Mouse (Mus musculus) heart, embryonic 12.5 days (tissue): ENCODE data around the gene Crlf1. TPM values are rescaled to one million over a fixed set of nuclear protein-coding genes. Genes with fewer than 3 reads are reported as not detected.
"Not testable (repeated sequence)": the region's sequence is repeated elsewhere in the genome, so short reads cannot be mapped to it uniquely, and the experiment has no call there.

ENCODE experiments used
- ATAC-seq: fragments of 200-750 bp; cut with Nextera tagmentation; 2 replicates; pipeline ENCODE4 v1.8.0; 2017; ENCODE audit warnings: moderate TSS enrichment, moderate library complexity; ENCODE audit not compliant: insufficient number of reproducible peaks, low FRiP score
- H3K27ac ChIP-seq: fragments of 300-500 bp; sonication (generic); 2 replicates; pipeline ENCODE4 v1.5.1; 2016; ENCODE audit warnings: mild to moderate bottlenecking, moderate library complexity; ENCODE audit not compliant: poor library complexity, severe bottlenecking
- H3K27me3 ChIP-seq: fragments of 300-500 bp; sonication (generic); replicated peaks from 2 replicates; pipeline ENCODE4 v1.6.1; 2016; ENCODE audit warnings: mild to moderate bottlenecking, moderate library complexity
- H3K36me3 ChIP-seq: fragments of 300-500 bp; sonication (generic); 2 replicates; pipeline ENCODE4 v1.6.1; 2016; ENCODE audit warnings: mild to moderate bottlenecking, moderate library complexity
- H3K4me1 ChIP-seq: fragments of 300-500 bp; sonication (generic); replicated peaks from 2 replicates; pipeline ENCODE4 v1.6.1; 2016; ENCODE audit warnings: mild to moderate bottlenecking
- H3K4me2 ChIP-seq: fragments of 300-500 bp; sonication (generic); 2 replicates; pipeline ENCODE4 v1.6.1; 2016; ENCODE audit warnings: mild to moderate bottlenecking, moderate library complexity
- H3K4me3 ChIP-seq: fragments of 300-500 bp; sonication (generic); 2 replicates; pipeline ENCODE4 v1.5.1; 2016; ENCODE audit warnings: mild to moderate bottlenecking
- H3K9ac ChIP-seq: fragments of 300-500 bp; sonication (generic); 2 replicates; pipeline ENCODE4 v1.6.1; 2016; ENCODE audit warnings: mild to moderate bottlenecking, moderate library complexity
- H3K9me3 ChIP-seq: fragments of 300-500 bp; sonication (generic); replicated peaks from 2 replicates; pipeline ENCODE4 v1.6.1; 2016; ENCODE audit warnings: mild to moderate bottlenecking, moderate library complexity
- WGBS: fragments of 180-500 bp; shearing (Covaris S2); methylation state at CpG from one replicate; pipeline ENCODE4 v1.1.7; 2016; 5-methylcytosine and 5-hydroxymethylcytosine counted together
- polyA plus RNA-seq: library from polyadenylated mRNA; unstranded; fragments of >200 nt; fragmentation: Nextera tagmentation; extraction: Ambion mirVana; gene quantifications from 2 replicates; pipeline ENCODE4 v1.2.1, GENCODE M21; 2016

Crlf1 gene
- polyA plus RNA-seq, 1 experiment from 2014 or later, result 1.00 TPM

GRCm38 (mm10) chr8:70509281-70509952 is 16.5 kb downstream of the Crlf1 start:
- 9% methylated on average over 25 of the region's 25 CpGs for WGBS
- no peak for ATAC-seq
- Histone ChIP-seq H3K9me3 (no peaks in the 10 kb centered on the region), H3K27ac (peak overlapping the region; percentile 97), H3K4me3 (peak overlapping the region; percentile 85), H3K36me3 (peaks cover 42% of the 10 kb centered on the region), H3K4me2 (peak overlapping the region; percentile 83), H3K9ac (peak overlapping the region; percentile 98), H3K4me1 (peaks cover 38% of the 10 kb centered on the region), H3K27me3 (no peaks in the 10 kb centered on the region)

- peak; percentile 87 for ATAC-seq
- no peaks in the 10 kb centered on the region for H3K9me3 ChIP-seq
- H3K4me3 ChIP-seq, result peak within 1 kb of the TSS; percentile 85
- no peaks in the 10 kb centered on the region for H3K27me3 ChIP-seq
- WGBS, result under 1% methylated on average over 74 of the region's 74 CpGs
- H3K9ac ChIP-seq, result peak within 1 kb of the TSS; percentile 98
- H3K27ac ChIP-seq, result peak within 1 kb of the TSS; percentile 97
- H3K4me2 ChIP-seq, result peak within 1 kb of the TSS; percentile 83
- H3K36me3 ChIP-seq, result peaks cover 50% of the 10 kb centered on the region
- peaks cover 37% of the 10 kb centered on the region for H3K4me1 ChIP-seq
Measured at GRCm38 (mm10) chr8:70510228-70510915, 17.4 kb downstream of the Crlf1 start, which contains the start of gene Uba52. Gene Uba52 (minus strand): TSS chr8:70510801.

GRCm38 (mm10) chr8:70511174-70511573 is 18.2 kb downstream of the Crlf1 start:
- peak overlapping the region; percentile 98 for H3K9ac ChIP-seq
- not testable (repeated sequence) for H3K9me3 ChIP-seq

GRCm38 (mm10) chr8:70511770-70512169 is 18.8 kb downstream of the Crlf1 start:
- no peak for ATAC-seq
- Histone ChIP-seq H3K27ac (no peak overlapping the region), H3K4me2 (no peak overlapping the region; the same call in none of the 2 replicates)

More at GRCm38 (mm10) chr8:70511174-70511573, 18.2 kb downstream of the Crlf1 start:
- Histone ChIP-seq H3K27ac (peak overlapping the region; percentile 97; the same call in 1 of the 2 replicates), H3K4me1 (peaks cover 30% of the 10 kb centered on the region), H3K36me3 (peaks cover 58% of the 10 kb centered on the region), H3K4me3 (peak overlapping the region; percentile 85), H3K4me2 (peak overlapping the region; percentile 83)
- 79% methylated on average over 6 of the region's 6 CpGs for WGBS
- not testable (repeated sequence) for ATAC-seq, H3K27me3 ChIP-seq

GRCm38 (mm10) chr8:70512253-70512903 is 19.4 kb downstream of the Crlf1 start:
- Histone ChIP-seq H3K27ac (0 out of 2 replicates have a peak overlapping the region, but pooled peaks have one; percentile 9), H3K27me3 (no peaks in the 10 kb centered on the region), H3K4me2 (no peak overlapping the region), H3K4me1 (peaks cover 26% of the 10 kb centered on the region), H3K9ac (no peak overlapping the region), H3K4me3 (no peak overlapping the region), H3K9me3 (no peaks in the 10 kb centered on the region), H3K36me3 (peaks cover 61% of the 10 kb centered on the region)
- no peak for ATAC-seq
- WGBS, result 89% methylated on average over 11 of the region's 11 CpGs

More at GRCm38 (mm10) chr8:70511770-70512169, 18.8 kb downstream of the Crlf1 start:
- no peaks in the 10 kb centered on the region for H3K27me3 ChIP-seq
- no peaks in the 10 kb centered on the region for H3K9me3 ChIP-seq
- 85% methylated on average over 2 of the region's 2 CpGs for WGBS
- H3K36me3 ChIP-seq, result peaks cover 64% of the 10 kb centered on the region
- H3K9ac ChIP-seq, result no peak overlapping the region
- peaks cover 29% of the 10 kb centered on the region for H3K4me1 ChIP-seq
- no peak overlapping the region for H3K4me3 ChIP-seq

- Histone ChIP-seq H3K9ac (no peak overlapping the region), H3K4me3 (no peak overlapping the region), H3K27ac (0 out of 2 replicates have a peak overlapping the region, but pooled peaks have one; percentile 34), H3K4me2 (no peak overlapping the region), H3K27me3 (no peaks in the 10 kb centered on the region), H3K4me1 (peaks cover 24% of the 10 kb centered on the region), H3K36me3 (peaks cover 62% of the 10 kb centered on the region), H3K9me3 (no peaks in the 10 kb centered on the region)
- 62% methylated on average over 2 of the region's 2 CpGs for WGBS
- no peak for ATAC-seq
Measured at GRCm38 (mm10) chr8:70513441-70513840, 20.5 kb downstream of the Crlf1 start.

- H3K9me3 ChIP-seq, result no peaks in the 10 kb centered on the region
- no peak overlapping the region for H3K27ac ChIP-seq
- no peak overlapping the region for H3K9ac ChIP-seq
- no peak overlapping the region for H3K4me3 ChIP-seq
- peaks cover 14% of the 10 kb centered on the region for H3K4me1 ChIP-seq
- H3K36me3 ChIP-seq, result peaks cover 60% of the 10 kb centered on the region
- no peaks in the 10 kb centered on the region for H3K27me3 ChIP-seq
- H3K4me2 ChIP-seq, result no peak overlapping the region
- WGBS, result 81% methylated on average over 10 of the region's 10 CpGs
- ATAC-seq, result no peak
Measured at GRCm38 (mm10) chr8:70517940-70518643, 25.1 kb downstream of the Crlf1 start.

GRCm38 (mm10) chr8:70519043-70519442 is 26.1 kb downstream of the Crlf1 start:
- H3K9ac ChIP-seq, result no peak overlapping the region
- no peaks in the 10 kb centered on the region for H3K27me3 ChIP-seq
- no peak overlapping the region for H3K27ac ChIP-seq
- H3K9me3 ChIP-seq, result no peaks in the 10 kb centered on the region
- no peak overlapping the region for H3K4me2 ChIP-seq
- WGBS, result 91% methylated on average over 6 of the region's 6 CpGs
- ATAC-seq, result no peak
- H3K4me3 ChIP-seq, result no peak overlapping the region
- peaks cover 12% of the 10 kb centered on the region for H3K4me1 ChIP-seq
- H3K36me3 ChIP-seq, result peaks cover 51% of the 10 kb centered on the region

GRCm38 (mm10) chr8:70519606-70520005 is 26.6 kb downstream of the Crlf1 start:
- 54% methylated on average over 2 of the region's 2 CpGs for WGBS
- H3K4me2 ChIP-seq, result no peak overlapping the region
- no peak overlapping the region for H3K27ac ChIP-seq
- ATAC-seq, result no peak
- no peak overlapping the region for H3K9ac ChIP-seq
- peaks cover 46% of the 10 kb centered on the region for H3K36me3 ChIP-seq
- no peaks in the 10 kb centered on the region for H3K27me3 ChIP-seq
- H3K4me1 ChIP-seq, result peaks cover 12% of the 10 kb centered on the region
- H3K4me3 ChIP-seq, result no peak overlapping the region
- no peaks in the 10 kb centered on the region for H3K9me3 ChIP-seq

GRCm38 (mm10) chr8:70522592-70523403 is 29.8 kb downstream of the Crlf1 start:
- Histone ChIP-seq H3K27ac (peak overlapping the region; percentile 74), H3K9ac (peak overlapping the region; percentile 81), H3K9me3 (no peaks in the 10 kb centered on the region), H3K4me3 (peak overlapping the region; percentile 65), H3K4me2 (peak overlapping the region; percentile 67), H3K27me3 (no peaks in the 10 kb centered on the region), H3K36me3 (peaks cover 19% of the 10 kb centered on the region), H3K4me1 (peaks cover 20% of the 10 kb centered on the region)
- peak; percentile 86 for ATAC-seq
- under 1% methylated on average over 51 of the region's 51 CpGs for WGBS
